Mouse (Mus musculus) lung, postnatal 4 days (tissue): ENCODE results near the gene Mrgprh.

Experiments used
- DNase-seq, 2 experiments: peaks; one replicate each; pipeline ENCODE4 v3.0.0; 2021

The Mrgprh gene

GRCm38 (mm10) chr17:12875734-12876133 is at the start of gene Mrgprh:
Gene Mrgprh, plus strand, starts transcription at chr17:12876034.
- DNase-seq, result no peak

- DNase-seq, result no peak
Observed at GRCm38 (mm10) chr17:12830351-12830750, 45.5 kb upstream of the Mrgprh start.

- no peak for DNase-seq
Observed at GRCm38 (mm10) chr17:12832231-12832630, 43.6 kb upstream of the Mrgprh start.

- no peak for DNase-seq
Observed at GRCm38 (mm10) chr17:12832657-12833056, 43.2 kb upstream of the Mrgprh start.

GRCm38 (mm10) chr17:12834317-12834716 is 41.5 kb upstream of the Mrgprh start:
- DNase-seq, result no peak

GRCm38 (mm10) chr17:12834826-12835225 is 41.0 kb upstream of the Mrgprh start:
- DNase-seq, result no peak

GRCm38 (mm10) chr17:12835738-12836137 is 40.1 kb upstream of the Mrgprh start:
- no peak for DNase-seq

- DNase-seq, result no peak
Observed at GRCm38 (mm10) chr17:12839475-12840267, 36.2 kb upstream of the Mrgprh start.

- DNase-seq, result no peak
Observed at GRCm38 (mm10) chr17:12843826-12844225, 32.0 kb upstream of the Mrgprh start.

- no peak for DNase-seq
Observed at GRCm38 (mm10) chr17:12844540-12844939, 31.3 kb upstream of the Mrgprh start.

GRCm38 (mm10) chr17:12845862-12846261 is 30.0 kb upstream of the Mrgprh start:
- no peak for DNase-seq

- DNase-seq, result peak in 1 of 2 experiments; percentile 31
Observed at GRCm38 (mm10) chr17:12846474-12846873, 29.4 kb upstream of the Mrgprh start.

- no peak for DNase-seq
Observed at GRCm38 (mm10) chr17:12847736-12848135, 28.1 kb upstream of the Mrgprh start.

- no peak for DNase-seq
Observed at GRCm38 (mm10) chr17:12849778-12850382, 26.0 kb upstream of the Mrgprh start.

GRCm38 (mm10) chr17:12851689-12852088 is 24.1 kb upstream of the Mrgprh start:
- no peak for DNase-seq

GRCm38 (mm10) chr17:12853821-12854220 is 22.0 kb upstream of the Mrgprh start:
- no peak for DNase-seq

- DNase-seq, result no peak
Observed at GRCm38 (mm10) chr17:12854386-12854785, 21.4 kb upstream of the Mrgprh start.

- no peak for DNase-seq
Observed at GRCm38 (mm10) chr17:12857395-12857794, 18.4 kb upstream of the Mrgprh start.

GRCm38 (mm10) chr17:12858072-12858471 is 17.8 kb upstream of the Mrgprh start:
- DNase-seq, result no peak

GRCm38 (mm10) chr17:12859006-12859520 is 16.8 kb upstream of the Mrgprh start:
- DNase-seq, result no peak

- no peak for DNase-seq
Observed at GRCm38 (mm10) chr17:12864111-12864510, 11.7 kb upstream of the Mrgprh start.

- DNase-seq, result no peak
Observed at GRCm38 (mm10) chr17:12865407-12865806, 10.4 kb upstream of the Mrgprh start.

GRCm38 (mm10) chr17:12866853-12867252 is 9.0 kb upstream of the Mrgprh start:
- DNase-seq, result no peak

- DNase-seq, result no peak
Observed at GRCm38 (mm10) chr17:12868043-12868442, 7.8 kb upstream of the Mrgprh start, which contains the start of gene Mas1. Gene Mas1, minus strand, starts transcription at chr17:12868143.
